Mouse (Mus musculus): ENCODE measurements around the gene Ccn6. TPM values are rescaled to one million over a fixed set of nuclear protein-coding genes. Genes with fewer than 3 reads are reported as not detected.

The Ccn6 gene
- polyA plus RNA-seq, 1 experiment from 2014 or later, result 0.31 TPM

DNA sequence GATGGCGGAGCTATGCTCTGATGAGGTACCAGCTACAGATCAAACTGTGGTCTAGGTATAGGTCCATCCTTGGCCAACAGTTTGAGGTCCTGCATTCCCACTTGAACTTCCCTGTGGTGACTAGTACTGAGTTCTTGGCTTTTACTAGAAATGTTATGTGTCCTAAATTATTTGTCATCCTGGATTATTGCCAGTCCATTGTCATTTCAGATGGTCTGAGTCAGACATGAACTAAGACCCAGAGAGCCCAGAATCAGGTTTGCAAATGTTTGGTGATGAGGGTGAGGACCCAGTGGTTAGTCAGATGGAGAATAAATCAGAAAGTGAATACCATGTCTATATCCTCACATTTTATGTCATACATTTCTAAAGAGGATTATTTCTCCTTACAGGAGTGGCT lies 6.3 kb downstream of the Ccn6 start:
- H3K27me3 ChIP-seq, result no peaks in the 10 kb centered on the region
- H3K9ac ChIP-seq, result no peak overlapping the region
- H3K4me1 ChIP-seq, result no peaks in the 10 kb centered on the region
- H3K4me3 ChIP-seq, result no peak overlapping the region
- no peaks in the 10 kb centered on the region for H3K9me3 ChIP-seq (replicated peaks)
- H3K27ac ChIP-seq, result no peak overlapping the region
- 97% methylated on average over 1 of the region's 1 CpGs for WGBS
- no peaks in the 10 kb centered on the region for H3K36me3 ChIP-seq
- no peak overlapping the region for H3K4me2 ChIP-seq (replicated peaks)
- no peak for ATAC-seq (ENCODE audit: low FRiP score)

DNA sequence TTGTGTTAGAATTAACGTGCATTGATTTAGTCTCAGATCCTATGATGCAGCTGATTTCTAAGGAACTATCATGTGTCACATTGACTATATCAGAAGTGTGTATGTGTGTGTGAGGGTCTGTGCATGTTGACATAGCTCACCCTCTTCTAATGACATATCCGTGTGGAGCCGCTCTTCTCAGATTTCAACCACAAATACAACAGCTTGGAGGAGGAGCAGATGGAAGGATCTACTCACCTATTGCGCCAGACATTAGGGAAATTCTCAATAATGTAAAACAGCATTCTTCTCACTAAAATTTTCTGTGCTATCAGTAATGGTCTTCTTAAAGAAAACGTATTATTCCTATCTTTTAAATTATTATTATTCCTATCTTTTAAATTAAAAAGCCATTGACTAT lies 6.9 kb downstream of the Ccn6 start:
- Histone ChIP-seq H3K36me3 (no peaks in the 10 kb centered on the region), H3K4me1 (0 out of 2 replicates have a peak, but pooled peaks cover 2% of the 10 kb centered on the region), H3K27ac (no peak overlapping the region), H3K9ac (no peak overlapping the region), H3K27me3 (no peaks in the 10 kb centered on the region), H3K4me3 (no peak overlapping the region), H3K4me2 (replicated peaks) (no peak overlapping the region), H3K9me3 (replicated peaks) (no peaks in the 10 kb centered on the region)
- no peak for ATAC-seq (ENCODE audit: low FRiP score)
- 87% methylated on average over 5 of the region's 5 CpGs for WGBS

DNA sequence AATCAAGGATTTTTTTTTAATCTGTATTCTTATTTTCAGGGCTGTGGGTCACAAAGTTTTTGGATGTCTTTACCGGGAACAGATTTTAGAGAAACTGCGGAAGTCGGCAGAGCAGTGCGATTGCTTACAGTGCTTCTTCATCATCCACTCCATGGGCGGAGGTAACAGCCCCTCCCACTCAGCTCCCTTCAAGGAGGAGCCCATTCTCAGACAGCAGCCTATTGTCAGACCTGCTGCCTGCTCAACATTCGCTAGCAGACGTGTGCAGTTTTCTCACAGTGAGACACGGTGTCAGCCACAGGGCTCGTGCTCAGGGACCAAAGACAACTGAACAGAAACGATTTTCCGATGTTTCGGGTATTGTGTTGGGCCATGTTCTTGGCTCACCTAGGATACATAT lies 21.4 kb downstream of the Ccn6 start:
- Histone ChIP-seq H3K4me1 (no peaks in the 10 kb centered on the region), H3K27ac (no peak overlapping the region), H3K9ac (no peak overlapping the region), H3K9me3 (replicated peaks) (no peaks in the 10 kb centered on the region), H3K4me3 (no peak overlapping the region), H3K27me3 (no peaks in the 10 kb centered on the region), H3K36me3 (peaks cover 46% of the 10 kb centered on the region), H3K4me2 (replicated peaks) (no peak overlapping the region)
- peak; percentile 50; the same call in 1 of the 2 replicates for ATAC-seq (ENCODE audit: low FRiP score)
- 69% methylated on average over 12 of the region's 12 CpGs for WGBS

DNA sequence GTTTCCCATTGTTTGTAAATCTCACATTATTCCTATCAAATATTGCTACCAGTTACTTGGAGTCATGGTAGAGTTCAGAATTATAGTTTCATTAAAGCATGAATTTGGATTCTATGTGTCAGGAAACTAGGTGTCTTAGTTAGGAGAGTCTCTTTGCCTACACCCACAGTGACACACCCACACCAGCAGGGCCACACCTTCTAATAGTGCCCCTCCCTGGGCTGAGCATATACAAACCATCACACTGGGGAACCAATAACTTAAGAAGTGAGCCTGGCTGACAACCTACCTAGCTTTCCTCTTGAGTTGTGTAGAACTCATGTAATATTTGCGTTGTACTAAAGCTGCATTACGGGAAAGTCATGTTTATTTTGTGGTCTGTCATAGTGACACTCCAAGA lies 22.2 kb downstream of the Ccn6 start:
- WGBS, result 88% methylated on average over 2 of the region's 2 CpGs
- Histone ChIP-seq H3K27me3 (no peaks in the 10 kb centered on the region), H3K9ac (no peak overlapping the region), H3K36me3 (peaks cover 45% of the 10 kb centered on the region), H3K27ac (no peak overlapping the region), H3K9me3 (replicated peaks) (no peaks in the 10 kb centered on the region), H3K4me1 (no peaks in the 10 kb centered on the region), H3K4me3 (no peak overlapping the region), H3K4me2 (replicated peaks) (no peak overlapping the region)
- no peak for ATAC-seq (ENCODE audit: low FRiP score)

DNA sequence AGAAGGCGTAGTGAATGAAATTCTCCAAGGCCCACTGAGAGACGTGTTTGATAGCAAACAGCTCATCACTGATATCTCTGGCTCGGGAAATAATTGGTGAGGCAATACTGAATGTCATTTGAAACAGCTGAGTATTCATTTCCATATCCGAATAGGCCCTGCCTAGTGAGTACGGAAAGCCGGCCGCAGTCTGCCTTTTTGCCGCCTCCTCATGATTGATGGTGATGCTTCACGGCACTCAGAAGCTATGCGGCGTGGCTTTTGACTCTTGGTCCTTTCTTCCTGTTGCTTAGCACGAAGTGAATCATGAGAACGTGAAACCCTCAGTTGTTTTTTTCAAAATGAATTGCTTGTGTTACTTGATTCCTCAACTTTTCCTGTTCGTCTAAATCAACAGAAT lies 22.8 kb downstream of the Ccn6 start:
- H3K4me1 ChIP-seq, result no peaks in the 10 kb centered on the region
- ATAC-seq (ENCODE audit: low FRiP score), result peak; percentile 63; the same call in 1 of the 2 replicates
- H3K27me3 ChIP-seq, result no peaks in the 10 kb centered on the region
- no peak overlapping the region for H3K27ac ChIP-seq
- no peak overlapping the region for H3K4me2 ChIP-seq (replicated peaks)
- H3K9ac ChIP-seq, result no peak overlapping the region
- no peak overlapping the region for H3K4me3 ChIP-seq
- WGBS, result 47% methylated on average over 14 of the region's 14 CpGs
- peaks cover 42% of the 10 kb centered on the region for H3K36me3 ChIP-seq
- H3K9me3 ChIP-seq (replicated peaks), result no peaks in the 10 kb centered on the region

DNA sequence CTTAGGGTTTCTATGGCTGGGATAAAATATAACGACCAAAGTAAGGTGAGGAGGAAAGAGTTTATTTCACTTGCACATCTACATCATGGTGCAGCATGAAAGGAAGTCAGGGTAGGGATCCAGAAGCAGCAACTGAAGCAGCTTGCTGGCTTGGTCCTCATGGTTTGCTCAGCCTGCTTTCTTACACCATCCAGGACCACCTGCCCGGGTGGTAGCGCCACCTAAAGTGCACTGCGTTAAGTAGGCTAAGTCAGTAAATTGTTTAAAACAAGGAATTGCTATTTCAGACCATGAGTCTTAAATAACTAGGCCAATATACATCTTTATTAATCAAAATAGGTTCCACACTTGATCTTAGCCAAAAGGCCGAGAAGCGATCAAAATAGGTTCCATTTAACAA lies 24.8 kb downstream of the Ccn6 start:
- H3K36me3 ChIP-seq, result peaks cover 27% of the 10 kb centered on the region
- 89% methylated on average over 6 of the region's 6 CpGs for WGBS
- no peaks in the 10 kb centered on the region for H3K9me3 ChIP-seq (replicated peaks)
- H3K27me3 ChIP-seq, result no peaks in the 10 kb centered on the region
- H3K4me1 ChIP-seq, result peaks cover 11% of the 10 kb centered on the region
- H3K4me2 ChIP-seq (replicated peaks), result no peak overlapping the region
- ATAC-seq (ENCODE audit: low FRiP score), result no peak
- H3K27ac ChIP-seq, result no peak overlapping the region
- no peak overlapping the region for H3K4me3 ChIP-seq
- no peak overlapping the region for H3K9ac ChIP-seq

DNA sequence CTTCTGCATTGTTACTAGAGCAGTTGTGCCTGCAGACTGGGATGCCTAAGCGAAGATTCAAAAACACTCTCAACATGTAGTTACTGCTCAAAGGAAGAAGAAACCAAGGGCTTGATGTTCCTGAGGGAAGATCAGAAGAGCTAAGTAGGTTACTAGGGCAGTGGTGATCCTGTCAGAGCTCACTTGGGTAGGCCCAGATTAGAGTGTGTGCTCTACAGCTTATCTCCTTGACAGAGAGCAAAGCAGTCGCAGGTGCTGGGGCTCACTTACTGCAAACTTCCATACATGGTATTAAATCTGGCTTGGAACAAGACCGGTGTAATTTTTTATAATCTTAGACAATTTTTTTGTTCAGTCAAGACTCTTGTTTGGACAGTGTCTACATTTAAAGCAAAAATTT lies 25.8 kb downstream of the Ccn6 start:
- no peaks in the 10 kb centered on the region for H3K9me3 ChIP-seq (replicated peaks)
- H3K9ac ChIP-seq, result no peak overlapping the region
- no peaks in the 10 kb centered on the region for H3K27me3 ChIP-seq
- no peak overlapping the region for H3K27ac ChIP-seq
- H3K36me3 ChIP-seq, result peaks cover 23% of the 10 kb centered on the region
- WGBS, result 92% methylated on average over 3 of the region's 3 CpGs
- no peak overlapping the region for H3K4me2 ChIP-seq (replicated peaks)
- peaks cover 11% of the 10 kb centered on the region for H3K4me1 ChIP-seq
- H3K4me3 ChIP-seq, result no peak overlapping the region
- no peak for ATAC-seq (ENCODE audit: low FRiP score)

DNA sequence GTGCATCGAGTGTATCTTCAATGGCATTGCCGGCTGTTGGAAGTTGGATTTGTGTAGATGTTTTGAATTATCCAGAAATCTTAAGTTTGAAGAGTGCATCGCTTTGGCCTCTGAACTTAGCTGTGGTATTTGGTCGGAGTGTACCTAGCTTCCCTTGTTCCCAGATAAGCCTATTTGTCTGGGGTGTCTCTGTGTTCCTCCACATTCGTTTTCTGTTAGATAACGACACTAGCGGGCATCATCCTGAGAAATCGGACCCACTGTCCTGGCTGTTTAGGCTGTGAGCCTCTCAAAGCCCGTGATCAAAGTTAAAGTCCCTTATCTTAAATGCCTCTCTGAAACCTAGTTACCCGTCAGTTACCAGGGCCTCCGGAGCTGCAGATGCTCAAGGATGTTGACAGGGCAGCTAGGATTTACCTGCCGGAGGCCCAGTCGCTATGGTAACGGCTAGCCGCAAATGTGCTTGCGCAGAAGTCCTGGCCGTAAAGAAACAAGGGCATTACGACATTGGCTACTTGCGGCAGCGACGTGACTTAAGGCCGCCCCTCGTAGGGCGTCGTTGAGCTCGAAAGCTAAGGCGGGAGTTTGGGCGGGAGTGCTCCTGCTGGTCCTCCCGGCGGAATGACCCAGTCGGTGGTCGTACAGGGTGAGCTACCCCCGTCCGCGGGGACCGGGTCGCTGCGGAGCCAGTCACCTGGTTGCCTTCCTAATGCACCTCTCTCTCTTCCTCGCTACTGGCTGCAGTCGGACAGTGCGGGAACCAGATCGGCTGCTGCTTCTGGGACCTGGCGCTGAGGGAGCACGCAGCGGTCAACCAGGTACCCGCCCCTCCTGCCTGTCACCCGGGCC lies 29.9 kb downstream of the Ccn6 start, which contains the start of the genes Fam229b and Tube1:
TSS of gene Fam229b (minus strand) at position 453 of the 849 bp plus-strand sequence.
TSS of gene Tube1 (plus strand) at position 515 of the 849 bp plus-strand sequence.
- peak within 1 kb of the TSS; percentile 69 for H3K27ac ChIP-seq
- H3K4me3 ChIP-seq, result peak within 1 kb of the TSS; percentile 71

DNA sequence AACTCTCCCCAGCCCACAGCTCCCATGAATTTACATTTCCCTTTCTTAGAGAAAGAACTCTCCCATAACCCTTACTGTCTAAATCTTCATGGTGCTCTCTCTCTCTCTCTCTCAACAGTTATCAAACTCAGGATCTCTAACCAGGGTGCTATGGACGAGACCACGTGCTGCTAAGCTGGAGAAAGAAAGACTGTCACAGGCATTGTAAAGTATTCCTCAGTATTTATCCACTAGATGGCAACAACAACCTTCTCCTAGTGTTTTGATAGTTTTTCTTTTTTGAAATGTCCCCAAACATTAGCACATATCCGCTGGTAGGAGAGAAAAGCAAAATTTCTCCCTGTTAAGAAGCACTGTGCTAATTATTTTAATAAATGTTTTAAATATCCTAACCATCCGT lies 42.2 kb downstream of the Ccn6 start:
- Histone ChIP-seq H3K4me2 (replicated peaks) (no peak overlapping the region), H3K36me3 (no peaks in the 10 kb centered on the region; the same call in 1 of the 2 replicates), H3K27ac (no peak overlapping the region), H3K9ac (no peak overlapping the region), H3K4me1 (no peaks in the 10 kb centered on the region), H3K27me3 (no peaks in the 10 kb centered on the region), H3K9me3 (replicated peaks) (no peaks in the 10 kb centered on the region), H3K4me3 (no peak overlapping the region)
- no peak for ATAC-seq (ENCODE audit: low FRiP score)
- WGBS, result 47% methylated on average over 4 of the region's 4 CpGs

More for the DNA sequence above, 29.9 kb downstream of the Ccn6 start, which contains the start of the genes Fam229b and Tube1:
- Histone ChIP-seq H3K9ac (peak within 1 kb of the TSS; percentile 77), H3K4me2 (replicated peaks) (peak within 1 kb of the TSS; percentile 87), H3K9me3 (replicated peaks) (no peaks in the 10 kb centered on the region), H3K36me3 (peaks cover 6% of the 10 kb centered on the region; the same call in 1 of the 2 replicates), H3K27me3 (no peaks in the 10 kb centered on the region), H3K4me1 (peaks cover 11% of the 10 kb centered on the region)
- ATAC-seq (ENCODE audit: low FRiP score), result peak; percentile 93
- WGBS, result 6% methylated on average over 47 of the region's 47 CpGs

DNA sequence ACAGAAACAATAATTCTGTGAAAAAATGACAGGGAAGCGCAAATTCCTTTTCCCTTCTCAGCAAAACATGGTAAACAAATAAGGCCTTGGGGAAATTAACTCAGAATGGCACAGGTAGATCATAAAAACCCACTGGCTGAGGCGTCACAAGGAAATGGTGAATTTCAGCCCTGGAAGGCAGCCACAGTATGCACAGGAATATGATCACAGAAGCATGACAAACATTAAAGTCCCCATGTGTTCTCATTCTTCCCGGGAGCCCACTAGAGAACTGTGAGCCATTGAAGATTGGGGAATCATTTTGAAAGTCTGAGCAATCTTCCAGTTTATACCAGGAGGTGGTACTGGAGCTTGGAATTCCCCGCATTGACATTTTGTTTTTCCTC lies 54.1 kb downstream of the Ccn6 start:
- Histone ChIP-seq H3K4me3 (no peak overlapping the region), H3K27me3 (no peaks in the 10 kb centered on the region), H3K27ac (no peak overlapping the region), H3K9ac (no peak overlapping the region), H3K4me1 (no peaks in the 10 kb centered on the region), H3K9me3 (replicated peaks) (no peaks in the 10 kb centered on the region), H3K36me3 (no peaks in the 10 kb centered on the region), H3K4me2 (replicated peaks) (no peak overlapping the region)
- WGBS, result 65% methylated on average over 4 of the region's 4 CpGs
- no peak for ATAC-seq (ENCODE audit: low FRiP score)

DNA sequence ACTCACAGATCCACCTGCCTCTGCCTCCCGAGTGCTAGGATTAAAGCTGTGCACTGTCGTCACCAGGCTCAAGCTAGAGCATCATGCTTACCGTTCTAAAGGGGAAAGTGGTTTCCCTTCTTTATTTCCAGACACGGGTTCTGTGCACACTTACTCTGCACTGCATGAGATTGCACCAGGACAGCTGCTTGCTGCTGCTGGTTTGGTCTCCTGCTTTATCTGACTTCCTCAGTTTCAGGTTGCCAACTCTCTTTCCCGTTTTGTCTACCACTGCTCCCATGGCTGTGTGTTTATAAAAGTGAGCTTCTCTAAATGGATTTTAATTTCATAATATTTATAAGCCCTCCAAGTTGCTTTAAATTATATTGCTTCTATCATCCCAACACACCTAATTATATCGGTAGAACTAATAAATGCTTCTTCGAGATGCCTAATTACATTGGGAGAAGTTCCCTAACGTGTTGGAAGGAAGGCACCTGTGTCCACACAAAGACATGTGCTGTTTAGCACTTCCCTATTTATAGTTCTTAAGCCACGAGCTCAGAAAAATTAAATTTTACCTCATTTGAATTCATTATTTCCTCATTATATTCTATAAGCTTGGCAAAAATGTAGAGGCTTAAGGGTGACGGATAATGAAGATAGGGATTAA lies 54.6 kb downstream of the Ccn6 start:
- 77% methylated on average over 10 of the region's 10 CpGs for WGBS
- H3K27ac ChIP-seq, result no peak overlapping the region
- no peak overlapping the region for H3K4me2 ChIP-seq (replicated peaks)
- H3K4me1 ChIP-seq, result no peaks in the 10 kb centered on the region
- H3K4me3 ChIP-seq, result no peak overlapping the region
- no peaks in the 10 kb centered on the region for H3K36me3 ChIP-seq
- H3K9ac ChIP-seq, result no peak overlapping the region
- H3K9me3 ChIP-seq (replicated peaks), result no peaks in the 10 kb centered on the region
- H3K27me3 ChIP-seq, result no peaks in the 10 kb centered on the region
- no peak for ATAC-seq (ENCODE audit: low FRiP score)

DNA sequence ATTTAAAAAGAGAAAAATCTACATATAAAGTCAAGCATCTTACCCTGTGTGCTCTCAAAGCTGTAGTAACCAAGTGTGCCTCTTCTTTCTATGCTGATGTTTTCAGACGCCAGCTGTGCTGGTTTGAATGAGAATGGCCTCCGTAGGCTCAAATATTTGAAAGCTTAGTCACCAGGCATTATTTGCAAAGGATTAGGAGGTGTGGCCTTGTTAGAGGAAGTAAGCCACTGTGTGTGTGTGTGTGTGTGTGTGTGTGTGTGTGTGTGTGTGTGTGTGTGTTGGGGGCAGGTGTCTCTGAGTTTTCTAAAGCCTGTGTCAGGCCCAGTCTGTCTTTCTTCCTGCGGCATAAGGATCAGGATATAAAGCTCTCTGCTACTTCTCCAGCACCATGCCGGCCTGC lies 56.7 kb downstream of the Ccn6 start:
- Histone ChIP-seq H3K9me3 (replicated peaks) (no peaks in the 10 kb centered on the region), H3K4me1 (no peaks in the 10 kb centered on the region), H3K4me2 (replicated peaks) (no peak overlapping the region), H3K9ac (no peak overlapping the region), H3K36me3 (no peaks in the 10 kb centered on the region), H3K27ac (no peak overlapping the region), H3K27me3 (no peaks in the 10 kb centered on the region), H3K4me3 (no peak overlapping the region)
- no peak for ATAC-seq (ENCODE audit: low FRiP score)
- 44% methylated on average over 4 of the region's 4 CpGs for WGBS
